Mouse (Mus musculus) gonadal fat pad, adult 2 months (tissue): ENCODE data around the gene Jhy. TPM values are rescaled to one million over a fixed set of nuclear protein-coding genes. Genes with fewer than 3 reads are reported as not detected.

Experiments
- DNase-seq: peaks from one replicate; pipeline ENCODE4 v3.0.0-alpha.2; 2012; ENCODE audit warnings: low read depth
- polyA plus RNA-seq: library from polyadenylated mRNA; depleted of rRNA; stranded (reverse); fragments of >200 nt; gene quantifications from 2 replicates; pipeline ENCODE4 v1.2.3, GENCODE M21; 2012; rRNA removed

Jhy gene
- polyA plus RNA-seq: 0.09 and 0.41 TPM in 2 replicates

DNA sequence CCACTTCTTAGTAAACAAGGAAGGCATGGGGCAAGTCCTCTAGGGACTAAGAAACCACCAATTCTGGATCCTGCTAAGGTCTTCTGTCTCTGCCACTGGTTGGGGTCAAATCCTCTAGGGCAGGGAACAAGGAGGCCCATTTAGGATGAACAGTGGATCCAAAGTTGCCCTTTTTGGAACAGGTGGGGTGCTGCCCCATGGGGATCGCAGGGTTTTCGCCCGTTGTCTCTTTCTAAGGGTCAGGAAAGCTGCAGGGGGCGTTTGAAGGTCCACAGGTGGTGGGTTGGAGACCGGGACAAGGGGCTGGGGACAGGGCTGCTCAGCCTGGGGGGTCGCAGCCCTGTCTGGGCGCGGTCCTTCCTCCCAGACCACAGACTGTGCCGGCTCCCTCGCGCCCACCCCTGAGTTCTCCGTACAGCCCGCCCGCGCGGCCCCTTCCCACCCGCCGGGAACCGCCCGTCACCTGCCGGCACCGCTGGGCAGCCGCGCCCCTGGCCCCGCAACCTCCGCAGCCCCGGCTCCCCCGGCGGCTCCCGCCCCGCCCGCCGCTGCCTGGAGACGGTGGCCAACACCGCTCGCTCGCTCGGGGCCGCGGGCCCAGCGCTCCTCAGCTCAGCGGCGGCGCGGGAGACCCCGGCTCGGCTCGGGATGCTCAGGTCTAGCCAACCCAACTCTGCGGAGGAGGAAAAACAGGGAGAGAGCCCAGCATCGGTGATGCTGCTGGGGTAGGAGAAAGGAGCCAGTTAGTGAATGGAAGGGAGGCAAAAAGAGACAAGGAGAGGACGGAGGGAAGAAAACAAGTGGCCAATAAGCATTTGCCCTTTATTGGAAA, at the start of gene Jhy:
Gene Jhy, minus strand, starts transcription at position 533 of the 832 bp plus-strand sequence.
- no peak for DNase-seq

DNA sequence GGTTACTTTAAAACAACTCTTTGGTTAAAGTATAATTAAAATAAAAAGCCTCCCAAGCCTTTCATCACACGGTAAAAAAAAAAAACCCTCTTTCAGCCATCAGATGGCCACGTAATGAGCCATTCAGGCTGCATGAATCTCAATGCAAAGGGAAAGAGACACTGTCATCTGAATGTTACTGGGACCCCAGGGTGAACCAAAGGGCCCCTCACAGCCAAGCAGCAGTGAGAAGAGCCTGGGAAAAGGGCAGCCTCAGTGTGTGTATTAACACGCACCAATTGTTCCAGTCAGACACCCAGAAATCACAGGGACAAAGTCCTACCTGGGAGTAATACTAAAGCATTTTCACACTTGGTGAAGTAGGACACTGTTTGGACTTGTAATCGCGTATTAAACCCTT, 48.5 kb upstream of the Jhy start:
- no peak for DNase-seq

DNA sequence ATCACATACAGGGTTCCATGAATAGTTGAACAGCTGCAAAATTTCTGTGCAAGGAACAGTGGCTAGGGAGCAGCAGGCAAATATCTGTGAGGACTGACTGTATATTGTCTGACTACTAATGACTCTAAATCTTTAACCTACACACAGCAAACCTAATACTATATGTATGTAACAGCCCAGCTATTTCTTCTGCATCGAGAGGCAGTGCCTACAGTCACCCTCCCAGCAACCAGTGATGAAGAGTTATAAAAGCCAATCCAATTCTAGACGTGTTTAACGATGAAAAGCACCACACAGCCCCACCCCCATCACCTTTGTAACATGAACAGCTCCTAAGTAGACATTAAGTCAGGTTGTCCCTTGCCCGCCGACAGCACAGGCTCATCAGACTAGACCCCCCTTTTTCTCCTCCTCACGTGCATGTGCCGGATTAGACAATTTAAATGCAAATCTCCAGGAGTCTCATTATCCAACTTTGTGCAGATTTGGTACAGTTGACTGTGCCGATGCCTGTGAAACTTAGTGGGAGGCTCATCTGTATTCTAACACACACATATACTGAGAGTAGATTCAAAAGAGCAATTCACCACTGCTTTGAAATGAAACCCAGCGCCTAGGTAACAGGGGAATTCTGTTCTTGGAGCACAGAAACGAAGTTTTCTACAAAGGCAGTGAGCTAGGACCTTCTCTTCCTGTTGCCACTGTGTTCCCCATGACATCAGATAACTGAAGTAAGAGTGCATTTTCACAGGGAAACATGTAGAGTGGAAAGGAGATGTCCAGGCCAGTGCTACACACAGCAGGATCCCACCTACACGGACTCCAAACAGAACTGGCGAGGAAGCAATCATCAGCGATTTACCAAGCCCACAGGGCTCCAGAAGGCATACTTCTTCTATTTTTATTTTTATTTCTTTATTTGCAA, 47.9 kb upstream of the Jhy start:
- DNase-seq: no peak

GRCm38 (mm10) chr9:41007785-41008184, 43.9 kb upstream of the Jhy start:
- no peak for DNase-seq

- DNase-seq: no peak
Observed at GRCm38 (mm10) chr9:41004415-41004814, 40.5 kb upstream of the Jhy start, which contains the start of gene Crtam. TSS of gene Crtam (minus strand) at chr9:41004628.

DNA sequence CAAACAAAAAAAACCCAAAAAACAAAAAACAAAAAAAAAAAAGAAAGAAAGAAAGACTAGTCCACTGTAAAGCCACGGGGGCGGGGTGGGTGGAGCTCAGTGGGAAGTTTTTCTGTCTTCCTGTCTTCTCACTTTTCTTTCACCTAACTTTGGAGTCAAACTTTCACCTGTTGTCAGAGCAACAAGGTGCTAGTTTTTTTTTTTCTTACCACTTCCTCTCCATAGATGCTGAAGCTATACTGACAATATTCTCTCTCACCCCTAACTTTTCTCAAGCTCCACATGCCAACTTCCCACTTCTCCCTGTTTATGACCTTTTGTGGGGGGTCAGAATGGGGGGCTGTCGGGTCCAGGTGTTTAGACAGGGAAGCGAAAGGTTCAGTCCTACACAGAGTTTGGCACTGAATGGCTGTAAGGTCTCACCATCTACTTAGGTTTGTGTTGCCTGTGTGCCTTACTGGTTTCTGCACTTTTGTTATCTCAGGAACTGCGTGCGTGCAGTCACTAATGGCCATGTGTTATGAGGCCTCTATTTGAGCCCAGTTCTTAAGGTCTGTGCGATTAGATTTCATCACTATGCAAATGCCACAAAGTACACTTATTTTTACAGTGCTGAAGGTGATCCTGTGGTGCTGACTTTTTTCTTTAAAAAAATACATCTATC, 33.3 kb upstream of the Jhy start:
- no peak for DNase-seq

GRCm38 (mm10) chr9:40994075-40994474, 30.2 kb upstream of the Jhy start:
- DNase-seq: no peak

DNA sequence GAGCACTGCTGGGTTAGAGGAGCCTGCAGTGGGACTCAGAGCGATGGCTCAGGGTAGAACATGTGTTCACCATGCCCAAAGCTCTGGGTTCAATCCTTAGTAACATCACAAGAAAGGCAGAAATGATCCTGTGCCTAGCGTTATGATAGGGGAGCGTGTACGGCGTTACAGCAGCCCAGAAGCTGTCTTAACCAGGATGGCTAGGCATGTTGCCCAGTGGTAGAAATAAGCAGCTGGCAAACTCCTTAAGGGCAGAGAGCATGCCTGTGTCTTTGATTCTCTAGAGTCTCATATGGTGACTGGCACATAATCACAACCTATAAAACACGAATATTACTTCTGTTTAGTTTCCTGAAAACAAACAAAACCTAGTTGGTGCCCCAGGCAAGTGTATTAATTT, 27.6 kb upstream of the Jhy start:
- no peak for DNase-seq

DNA sequence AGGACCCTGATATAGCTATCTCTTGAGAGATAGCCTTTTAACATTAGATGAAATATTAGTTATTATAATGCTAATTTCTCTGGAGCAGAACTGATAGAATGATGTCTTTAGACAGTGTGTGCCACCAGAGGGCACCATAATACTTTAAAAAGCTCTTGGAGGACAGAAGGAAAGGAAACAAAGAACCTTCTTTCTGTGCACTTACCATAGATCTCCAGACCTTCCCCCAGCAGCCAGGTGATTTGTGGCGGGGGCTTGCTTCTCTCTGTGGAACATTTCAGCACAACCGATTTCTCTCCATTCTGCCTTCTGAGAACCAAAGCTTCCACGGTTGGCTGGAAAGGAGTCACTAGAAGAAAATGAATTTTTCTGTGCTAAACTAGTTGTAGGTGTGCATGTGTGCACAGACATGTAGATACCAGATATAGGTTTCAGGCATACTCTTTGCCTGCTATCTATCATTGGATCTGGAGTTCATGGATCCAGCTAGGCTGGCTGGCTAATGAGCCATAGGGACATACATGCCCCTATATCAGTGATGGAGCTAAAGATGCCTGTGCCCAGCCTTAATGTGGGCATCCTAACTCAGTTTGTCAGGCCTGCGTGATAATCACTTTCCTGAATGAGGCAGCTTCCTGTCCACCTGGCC, 26.1 kb upstream of the Jhy start:
- DNase-seq: no peak

DNA sequence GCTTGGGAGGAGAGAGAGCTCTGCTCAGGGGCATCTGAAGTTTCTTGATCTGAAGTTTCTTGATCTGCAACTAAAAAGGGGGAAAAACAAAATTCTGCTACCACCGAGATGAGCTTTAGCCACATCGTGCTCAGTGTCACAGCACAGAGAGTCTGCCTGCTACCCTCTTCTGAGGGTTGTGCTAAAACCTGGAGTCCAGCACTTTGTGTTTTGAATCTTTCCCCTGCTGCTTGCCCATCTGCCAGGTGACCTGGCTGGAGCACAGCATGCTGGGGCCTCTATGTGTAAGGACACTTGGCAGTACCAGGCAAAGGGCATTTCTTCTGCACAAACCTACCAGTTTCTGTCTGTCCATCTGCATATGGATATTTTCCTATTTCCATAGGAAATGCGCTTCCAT, 20.4 kb upstream of the Jhy start:
- no peak for DNase-seq

DNA sequence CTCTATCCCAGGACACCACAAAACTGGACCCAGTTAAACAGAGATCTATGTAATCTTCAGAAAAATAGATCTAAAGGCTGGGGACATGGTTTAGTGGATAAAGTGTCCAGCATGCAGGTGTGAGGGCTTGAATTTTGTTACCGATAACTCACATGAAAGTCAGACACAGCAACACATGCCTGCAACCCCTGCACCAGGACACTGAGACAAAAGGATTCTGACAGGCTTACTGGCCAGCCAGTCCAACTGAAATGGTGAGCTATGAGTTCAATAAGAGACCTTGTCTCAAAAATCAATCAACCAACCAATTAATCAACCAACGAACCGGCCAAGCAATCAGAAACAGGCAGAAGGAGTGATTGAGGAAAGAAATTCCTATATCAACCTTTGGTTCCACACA, 19.8 kb upstream of the Jhy start:
- DNase-seq: no peak

DNA sequence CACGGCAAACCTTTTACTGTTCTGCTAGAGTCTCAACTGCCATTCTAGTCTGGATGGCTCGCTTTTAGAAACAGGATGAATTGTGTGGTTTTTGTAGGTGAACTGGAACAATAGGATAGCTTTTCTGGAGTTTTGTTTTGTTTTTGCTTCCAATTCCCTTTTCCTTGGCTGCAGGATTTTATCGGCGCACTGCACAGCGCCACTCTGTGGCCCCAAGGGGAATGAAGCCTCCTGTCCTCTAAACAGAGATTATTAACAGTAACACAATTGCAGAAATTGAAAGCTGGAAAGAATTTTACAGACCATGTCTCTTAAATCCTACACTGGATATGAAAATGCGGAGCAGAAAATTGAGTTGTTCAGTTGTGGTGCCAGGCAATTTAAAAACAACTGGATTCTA, 18.6 kb upstream of the Jhy start:
- DNase-seq: no peak

- DNase-seq: no peak
Observed at GRCm38 (mm10) chr9:40974042-40974801, 10.3 kb upstream of the Jhy start.

DNA sequence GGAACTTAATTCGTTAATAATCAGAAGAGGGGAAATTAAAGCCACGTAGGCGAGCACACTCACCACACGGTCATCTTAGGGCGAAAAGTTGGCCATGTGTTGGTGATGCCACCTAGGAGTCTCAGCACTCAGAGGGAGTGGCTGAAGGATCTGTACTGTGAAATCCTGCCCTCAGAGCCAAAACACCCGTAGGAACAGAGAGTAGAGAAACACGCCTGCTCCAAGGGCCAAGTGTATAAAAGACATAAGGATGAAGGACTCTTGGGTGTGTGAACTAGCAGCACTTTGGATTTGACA, 448 bp upstream of the Jhy start:
- no peak for DNase-seq

DNA sequence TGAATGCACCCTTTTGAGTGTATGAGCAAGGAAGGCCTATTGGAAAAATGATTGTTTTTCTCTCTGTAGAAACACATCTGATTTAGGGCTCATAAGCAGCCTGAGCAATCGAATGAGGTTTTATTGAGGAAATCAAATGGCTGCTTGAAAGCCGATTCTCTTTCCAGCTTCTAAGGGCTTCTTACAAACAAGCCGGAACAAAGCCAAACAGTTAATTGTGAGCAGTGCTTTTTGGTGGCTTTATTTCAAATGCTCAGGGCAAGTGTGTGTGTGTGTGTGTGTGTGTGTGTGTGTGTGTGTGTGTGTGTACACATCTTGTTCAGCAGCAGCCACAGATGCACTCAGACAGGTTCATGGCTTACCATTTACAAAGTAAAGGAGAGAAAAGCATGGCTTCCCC, 2.5 kb downstream of the Jhy start:
- DNase-seq: no peak

DNA sequence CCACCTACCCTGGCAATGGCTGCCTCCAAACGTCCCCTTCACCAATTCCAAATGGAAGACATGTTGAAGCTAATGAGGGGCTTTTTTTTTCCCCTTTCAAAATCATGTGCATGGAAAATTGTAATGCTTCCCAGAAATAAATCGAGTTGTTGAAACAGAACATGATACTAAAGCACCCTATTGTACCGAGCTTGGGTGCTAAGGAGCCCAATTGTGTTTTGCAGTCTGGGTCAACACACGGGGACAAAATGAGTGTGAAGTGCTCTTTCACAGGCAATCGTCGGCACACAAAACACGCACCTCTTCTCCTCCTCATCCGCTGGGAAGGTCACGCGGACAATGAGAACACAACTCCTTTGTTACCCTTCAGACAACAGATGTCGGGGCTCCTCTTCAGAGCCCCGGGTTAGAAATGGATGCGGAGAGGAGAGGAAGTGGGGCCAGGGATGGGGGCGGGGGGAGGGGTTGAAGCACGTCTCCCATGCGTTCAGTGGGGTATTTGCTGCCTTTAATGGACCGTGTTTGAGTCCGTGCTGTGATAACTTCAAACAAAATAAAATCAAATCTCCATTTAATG, 14.8 kb downstream of the Jhy start:
- no peak for DNase-seq

- no peak for DNase-seq
Observed at GRCm38 (mm10) chr9:40948473-40948872, 15.4 kb downstream of the Jhy start.

GRCm38 (mm10) chr9:40947131-40947530, 16.8 kb downstream of the Jhy start:
- DNase-seq: no peak

- no peak for DNase-seq
Observed at GRCm38 (mm10) chr9:40937425-40937824, 26.5 kb downstream of the Jhy start.

DNA sequence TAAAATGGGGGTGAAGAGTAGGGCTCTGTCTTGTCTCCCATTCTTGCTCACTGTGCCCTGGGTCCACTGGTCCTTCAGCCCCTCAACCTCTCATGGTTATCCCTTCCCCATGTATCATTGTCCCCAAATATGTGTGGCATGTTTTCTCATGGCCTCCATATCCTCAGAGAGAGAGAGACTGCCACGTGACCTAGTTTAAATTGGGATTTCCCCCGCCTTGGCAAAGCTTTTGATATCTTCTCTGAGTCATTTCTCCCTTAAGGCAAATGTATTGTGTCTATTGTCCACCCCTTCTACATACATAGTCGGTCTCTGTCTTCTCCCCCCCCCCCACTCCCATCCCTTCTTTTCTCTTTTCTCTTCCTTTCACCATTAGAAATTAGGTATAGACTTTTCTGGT, 30.6 kb downstream of the Jhy start:
- DNase-seq: no peak
